Mouse (Mus musculus): ENCODE data around the gene Pxylp1.

The Pxylp1 gene

GRCm38 (mm10) chr9:96890266-96890665 is 2.2 kb downstream of the Pxylp1 start:
- peak; percentile 83 for DNase-seq

- peak; percentile 88 for DNase-seq
Measured at GRCm38 (mm10) chr9:96889345-96890021, 3.0 kb downstream of the Pxylp1 start.

- peak; percentile 75 for DNase-seq
Measured at GRCm38 (mm10) chr9:96888742-96889344, 3.6 kb downstream of the Pxylp1 start.

- peak; percentile 84 for DNase-seq
Measured at GRCm38 (mm10) chr9:96887954-96888353, 4.5 kb downstream of the Pxylp1 start.

- DNase-seq: no peak
Measured at GRCm38 (mm10) chr9:96887492-96887891, 5.0 kb downstream of the Pxylp1 start.

- DNase-seq: peak; percentile 74
Measured at GRCm38 (mm10) chr9:96885781-96886180, 6.7 kb downstream of the Pxylp1 start.

- peak; percentile 73 for DNase-seq
Measured at GRCm38 (mm10) chr9:96882496-96883265, 9.8 kb downstream of the Pxylp1 start.

GRCm38 (mm10) chr9:96881901-96882300 is 10.6 kb downstream of the Pxylp1 start:
- no peak for DNase-seq

- DNase-seq: peak; percentile 96
Measured at GRCm38 (mm10) chr9:96879024-96879423, 13.4 kb downstream of the Pxylp1 start.

GRCm38 (mm10) chr9:96878464-96878863 is 14.0 kb downstream of the Pxylp1 start:
- no peak for DNase-seq

- DNase-seq: no peak
Measured at GRCm38 (mm10) chr9:96875704-96876103, 16.8 kb downstream of the Pxylp1 start.

GRCm38 (mm10) chr9:96873082-96873481 is 19.4 kb downstream of the Pxylp1 start:
- peak; percentile 97 for DNase-seq

- no peak for DNase-seq
Measured at GRCm38 (mm10) chr9:96870104-96870503, 22.4 kb downstream of the Pxylp1 start.

GRCm38 (mm10) chr9:96869542-96869941 is 22.9 kb downstream of the Pxylp1 start:
- no peak for DNase-seq

- DNase-seq: no peak
Measured at GRCm38 (mm10) chr9:96868546-96868945, 23.9 kb downstream of the Pxylp1 start.

- DNase-seq: peak; percentile 83
Measured at GRCm38 (mm10) chr9:96867165-96867564, 25.3 kb downstream of the Pxylp1 start.

GRCm38 (mm10) chr9:96866196-96866595 is 26.3 kb downstream of the Pxylp1 start:
- DNase-seq: no peak

GRCm38 (mm10) chr9:96865473-96866050 is 26.9 kb downstream of the Pxylp1 start:
- no peak for DNase-seq

GRCm38 (mm10) chr9:96863539-96863938 is 28.9 kb downstream of the Pxylp1 start:
- no peak for DNase-seq

- no peak for DNase-seq
Measured at GRCm38 (mm10) chr9:96862836-96863235, 29.6 kb downstream of the Pxylp1 start.

- DNase-seq: no peak
Measured at GRCm38 (mm10) chr9:96861092-96861487, 31.4 kb downstream of the Pxylp1 start.

- no peak for DNase-seq
Measured at GRCm38 (mm10) chr9:96860380-96861091, 31.9 kb downstream of the Pxylp1 start.

GRCm38 (mm10) chr9:96859027-96859426 is 33.4 kb downstream of the Pxylp1 start:
- DNase-seq: no peak

All from cerebellum, adult 9-10 months (tissue).